25 mouse cellular contexts compared by ENCODE assay signal in the genomic region with DNA sequence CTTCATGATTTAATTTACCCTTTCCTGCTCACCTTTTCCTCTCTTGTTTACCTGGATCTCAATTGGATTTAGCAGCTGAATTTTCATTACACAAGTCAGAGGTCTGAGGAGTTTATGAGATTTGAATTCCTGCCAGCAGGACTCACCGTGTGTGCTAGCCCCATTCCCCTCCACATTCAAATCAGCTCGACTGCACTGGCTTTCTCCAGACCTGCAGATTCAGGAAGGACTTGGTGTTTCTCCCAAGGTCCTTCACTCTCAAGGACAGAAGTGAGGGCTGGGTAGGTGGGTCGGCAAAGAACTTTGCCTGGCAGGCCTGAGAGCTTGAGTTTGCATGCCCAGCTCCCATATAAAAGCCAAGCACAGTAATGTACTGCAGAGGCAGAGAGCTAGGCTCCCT.
DNase-seq lines count a peak whose midpoint lies in the region; ATAC-seq and TF ChIP-seq lines count a peak whose summit lies in the region.
"Had no signal": no experiment of that assay in that cellular context is flagged by ENCODE, and none has a peak within 500 bp of the region (broad histone marks: within the 10 kb centered on the region; RNA-seq: fewer than 3 reads in every experiment).

No protein-coding gene starts in this region.

- peak; percentile 5 to 30 for DNase-seq in adrenal gland, postnatal 36 days
- no peak for DNase-seq in adrenal gland, postnatal 14 days
- DNase-seq in lung, embryonic 14.5 days = peak; percentile 26
- DNase-seq in lung, postnatal 25 days (ENCODE audit: low spot score) = no peak
- peak; percentile 65 for DNase-seq in kidney, adult 9 months
- DNase-seq in kidney, postnatal 14 days = peak; percentile 48
- DNase-seq in right cerebral cortex, postnatal 14 days = no peak
- DNase-seq: cerebellum, adult 8-10 months; cerebellum, postnatal 36 days; gastrocnemius, postnatal 14 days; heart, postnatal 14 days; layer of hippocampus, postnatal 36 days; left cerebral cortex, postnatal 4 days; spleen, adult 18-20 months; thymus, adult 18-20 months; thymus, postnatal 25 days had no signal

- no peak overlapping the region for H3K4me2 ChIP-seq in lung, embryonic 14.5 days
- H3K4me2 ChIP-seq: forebrain, embryonic 13.5 days; hindbrain, embryonic 15.5 days; lung, embryonic 15.5 days had no signal

- H3K4me1 ChIP-seq in lung, embryonic 14.5 days (ENCODE audit: insufficient read depth) = no peaks in the 10 kb centered on the region
- H3K4me1 ChIP-seq: forebrain, embryonic 13.5 days had no signal

- H3K27ac ChIP-seq in lung, embryonic 14.5 days (ENCODE audit: low read depth) = no peak overlapping the region
- H3K27ac ChIP-seq: forebrain, embryonic 13.5 days; hindbrain, embryonic 15.5 days; liver, embryonic 14.5 days; lung, embryonic 15.5 days; stomach, postnatal 0 days had no signal

- H3K9me3 ChIP-seq in lung, embryonic 14.5 days (ENCODE audit: low read depth, low read length) = no peaks in the 10 kb centered on the region
- H3K9me3 ChIP-seq: hindbrain, embryonic 15.5 days; lung, embryonic 15.5 days had no signal

- H3K36me3 ChIP-seq in lung, embryonic 14.5 days (ENCODE audit: insufficient read depth) = no peaks in the 10 kb centered on the region
- H3K36me3 ChIP-seq: hindbrain, embryonic 10.5 days; hindbrain, embryonic 15.5 days; lung, embryonic 15.5 days had no signal

- H3K27me3 ChIP-seq in lung, embryonic 14.5 days (ENCODE audit: insufficient read depth, low read length) = no peaks in the 10 kb centered on the region
- H3K27me3 ChIP-seq: forebrain, embryonic 13.5 days; hindbrain, embryonic 15.5 days; lung, embryonic 15.5 days had no signal

- H3K9ac ChIP-seq in lung, embryonic 14.5 days = no peak overlapping the region
- H3K9ac ChIP-seq: forebrain, embryonic 13.5 days; hindbrain, embryonic 15.5 days; liver, embryonic 14.5 days; lung, embryonic 15.5 days had no signal

- 24% methylated on average over 3 of the region's 3 CpGs for WGBS in lung, embryonic 14.5 days

- no peak for TF ChIP-seq CTCF in lung, embryonic 14.5 days (IDR thresholded peaks at IDR 0.05; ENCODE audit: low read depth)

- no peak overlapping the region for H3K4me3 ChIP-seq in lung, embryonic 14.5 days (ENCODE audit: low read depth, low read length)
- H3K4me3 ChIP-seq: forebrain, embryonic 13.5 days; hindbrain, embryonic 10.5 days; hindbrain, embryonic 15.5 days; lung, embryonic 15.5 days had no signal

- ATAC-seq in lung, embryonic 14.5 days (ENCODE audit: insufficient read depth) = no peak; the same call in 1 of the 2 replicates
- ATAC-seq: CD4-positive, CD25-positive, alpha-beta regulatory T cell, adult 4 months; forebrain, embryonic 13.5 days; inflammation-experienced regulatory T-cells, adult 6 months; midbrain, embryonic 16.5 days had no signal

Comparison
In these comparisons a context has a peak if more than half of its experiments do, and no peak if none do; other contexts are left out.
1. DNase-seq: peak in adrenal gland, postnatal 36 days (2 of 2), lung, embryonic 14.5 days (single experiment), kidney, adult 9 months (single experiment) and kidney, postnatal 14 days (single experiment); none in adrenal gland, postnatal 14 days (single experiment), lung, postnatal 25 days (single experiment) and right cerebral cortex, postnatal 14 days (single experiment).